Mouse (Mus musculus): ENCODE data around the gene Wdr90. TPM values are rescaled to one million over a fixed set of nuclear protein-coding genes. Genes with fewer than 3 reads are reported as not detected.

Gene Wdr90
- polyA plus RNA-seq, 1 experiment = 21.6 TPM

- DNase-seq = no peak
- Histone ChIP-seq H3K27me3 (ENCODE audit: control insufficient read depth, insufficient read depth, low read length) (no peaks in the 10 kb centered on the region), H3K4me3 (replicated peaks; ENCODE audit: insufficient read depth, low read depth, low read length) (no peak overlapping the region), H3K4me1 (ENCODE audit: control insufficient read depth, insufficient read depth, low read length) (peaks cover 12% of the 10 kb centered on the region), H3K27ac (ENCODE audit: insufficient read depth, low read length) (no peak overlapping the region)
- 59% methylated on average over 6 of the region's 6 CpGs for WGBS
- no peak for TF ChIP-seq POLR2A (IDR thresholded peaks at IDR 0.05; ENCODE audit: borderline replicate concordance, insufficient read depth, low read length)
These were observed 2.4 kb upstream of the Wdr90 start for GRCm38 (mm10) chr17:25863681-25864080.

DNA sequence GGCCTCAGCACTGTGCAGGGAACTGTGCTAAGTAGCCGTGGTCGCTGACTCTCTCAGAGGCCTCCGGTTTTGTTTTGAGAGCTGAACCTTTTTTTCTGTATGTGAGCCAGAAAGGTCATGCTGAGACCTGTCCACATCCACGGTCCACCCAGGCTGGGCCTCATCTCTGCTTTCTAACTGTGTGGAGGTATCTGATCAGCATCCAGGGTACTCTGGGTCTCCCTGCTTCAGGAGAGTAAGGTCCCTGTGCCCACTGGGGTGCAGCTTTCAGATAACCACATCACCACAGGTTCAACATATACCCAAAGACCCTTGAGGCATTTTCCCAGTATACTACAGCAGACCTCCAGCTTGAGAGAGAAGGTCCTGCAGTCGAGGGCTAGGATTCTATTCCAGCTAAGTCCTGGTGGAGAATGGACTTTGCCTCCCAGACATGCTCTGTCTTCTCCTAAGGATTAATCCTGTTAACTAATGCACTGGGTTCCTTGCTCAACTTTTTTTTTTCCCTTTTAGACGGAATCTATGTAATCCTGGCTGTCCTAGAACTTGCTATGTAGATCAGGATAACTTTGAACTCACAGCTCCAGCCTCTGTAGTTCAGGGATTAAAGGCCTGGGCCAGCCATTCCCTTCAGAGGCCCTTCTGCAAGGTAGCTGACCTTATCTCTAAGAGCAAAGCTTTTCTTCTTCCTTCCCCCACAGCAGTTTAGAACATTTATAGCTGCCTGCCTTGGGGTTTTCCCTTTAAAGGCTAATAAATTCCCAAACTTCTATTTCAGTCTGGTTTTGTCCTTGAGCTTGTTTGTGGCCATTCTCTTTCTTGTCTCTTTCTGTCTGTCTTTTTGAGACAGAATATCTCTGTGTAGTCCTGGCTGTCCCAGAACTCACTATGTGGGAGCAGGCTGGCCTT, 657 bp upstream of the Wdr90 start:
- peak overlapping the region; percentile 91 for H3K4me3 ChIP-seq (replicated peaks; ENCODE audit: insufficient read depth, low read depth, low read length)
- WGBS = 11% methylated on average over 6 of the region's 6 CpGs
- H3K4me1 ChIP-seq (ENCODE audit: control insufficient read depth, insufficient read depth, low read length) = peaks cover 12% of the 10 kb centered on the region
- DNase-seq = no peak
- peak overlapping the region; percentile 98 for H3K27ac ChIP-seq (ENCODE audit: insufficient read depth, low read length)
- H3K27me3 ChIP-seq (ENCODE audit: control insufficient read depth, insufficient read depth, low read length) = no peaks in the 10 kb centered on the region
- TF ChIP-seq POLR2A (IDR thresholded peaks at IDR 0.05; ENCODE audit: borderline replicate concordance, insufficient read depth, low read length) (no peak), CTCF (IDR thresholded peaks at IDR 0.05; ENCODE audit: borderline replicate concordance, insufficient read depth, low read depth, low read length) (no peak)

GRCm38 (mm10) chr17:25860229-25860628, 1.1 kb downstream of the Wdr90 start:
- Histone ChIP-seq H3K27ac (ENCODE audit: insufficient read depth, low read length) (no peak overlapping the region), H3K4me1 (ENCODE audit: control insufficient read depth, insufficient read depth, low read length) (peaks cover 7% of the 10 kb centered on the region), H3K27me3 (ENCODE audit: control insufficient read depth, insufficient read depth, low read length) (no peaks in the 10 kb centered on the region), H3K4me3 (replicated peaks; ENCODE audit: insufficient read depth, low read depth, low read length) (no peak overlapping the region)
- DNase-seq = no peak
- TF ChIP-seq CTCF (IDR thresholded peaks at IDR 0.05; ENCODE audit: borderline replicate concordance, insufficient read depth, low read depth, low read length) (no peak), POLR2A (IDR thresholded peaks at IDR 0.05; ENCODE audit: borderline replicate concordance, insufficient read depth, low read length) (no peak)
- 84% methylated on average over 6 of the region's 6 CpGs for WGBS

DNA sequence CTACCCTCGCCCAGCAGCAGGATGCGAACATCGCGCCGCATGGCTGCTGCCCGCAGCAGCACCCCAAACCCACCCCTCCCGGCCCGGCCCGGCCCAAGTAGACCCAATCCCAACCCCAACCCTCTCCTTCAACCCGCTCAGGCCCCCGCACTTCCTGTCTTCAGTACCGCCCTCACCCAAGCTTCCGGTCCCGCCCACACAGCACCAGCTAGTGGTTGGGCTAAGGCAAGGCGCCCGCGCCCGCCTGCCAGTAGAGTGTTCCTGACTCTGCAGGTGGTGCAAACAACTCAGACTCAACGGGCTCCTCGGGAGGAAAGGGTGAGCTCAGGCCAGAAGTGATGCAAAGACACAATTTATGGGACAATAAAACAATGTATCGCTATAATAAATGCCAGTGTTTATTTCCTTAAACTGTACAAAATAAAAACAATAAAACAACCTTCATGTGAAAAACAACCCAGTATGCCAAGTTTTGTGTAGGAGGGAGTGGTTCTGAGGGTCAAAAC, 16.9 kb downstream of the Wdr90 start, which contains the start of gene Rhot2:
TSS of gene Rhot2 (minus strand) at position 456 of the 506 bp plus-strand sequence.
- DNase-seq = peak; percentile 94 to 96
- Histone ChIP-seq H3K4me3 (replicated peaks; ENCODE audit: insufficient read depth, low read depth, low read length) (peak within 1 kb of the TSS; percentile 78), H3K27me3 (ENCODE audit: control insufficient read depth, insufficient read depth, low read length) (no peaks in the 10 kb centered on the region), H3K4me1 (ENCODE audit: control insufficient read depth, insufficient read depth, low read length) (peaks cover 12% of the 10 kb centered on the region), H3K27ac (ENCODE audit: insufficient read depth, low read length) (peak within 1 kb of the TSS; percentile 59)
- peak; percentile 27; the same call in 1 of the 2 replicates for TF ChIP-seq CTCF (IDR thresholded peaks at IDR 0.05; ENCODE audit: borderline replicate concordance, insufficient read depth, low read depth, low read length)
- TF ChIP-seq POLR2A (IDR thresholded peaks at IDR 0.05; ENCODE audit: borderline replicate concordance, insufficient read depth, low read length) = peak; percentile 77; the same call in 1 of the 2 replicates
- under 1% methylated on average over 21 of the region's 21 CpGs for WGBS

DNA sequence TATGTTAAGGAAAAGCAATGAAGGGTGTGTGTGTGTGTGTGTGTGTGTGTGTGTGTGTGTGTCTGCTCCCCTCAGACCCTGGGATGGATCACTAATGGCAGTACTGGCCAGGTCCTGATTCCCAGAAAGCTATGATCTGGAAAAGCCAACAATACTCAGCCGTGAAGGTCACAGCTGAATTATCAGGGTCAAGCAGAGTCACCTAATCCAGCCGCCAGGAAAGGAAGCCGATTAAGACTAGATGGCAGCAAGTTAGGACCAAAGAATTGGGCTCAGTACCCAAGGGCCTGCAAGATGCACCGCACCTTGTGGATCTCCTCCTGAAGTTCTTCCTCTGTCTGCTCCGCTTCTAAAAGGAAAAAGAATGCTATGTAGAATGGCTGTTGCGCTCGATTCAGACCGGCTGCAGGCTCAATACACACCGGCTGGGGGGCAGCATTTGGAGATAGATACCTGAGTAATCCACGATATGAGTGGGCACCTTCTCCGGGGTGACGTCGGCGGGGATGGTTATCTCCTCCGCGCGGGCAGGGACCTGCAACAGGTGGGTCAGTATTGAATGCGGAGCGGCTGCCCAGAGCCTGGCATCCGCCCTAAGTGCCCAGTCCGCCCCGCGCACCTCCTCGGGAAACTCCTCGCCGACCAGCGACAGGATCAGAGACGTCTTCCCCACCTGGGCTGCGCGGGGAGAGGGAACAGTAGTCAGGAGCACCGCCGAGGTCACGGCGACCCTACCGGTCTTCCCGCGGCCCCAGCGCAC, 17.5 kb downstream of the Wdr90 start:
- no peak for TF ChIP-seq POLR2A (IDR thresholded peaks at IDR 0.05; ENCODE audit: borderline replicate concordance, insufficient read depth, low read length)
- TF ChIP-seq CTCF (IDR thresholded peaks at IDR 0.05; ENCODE audit: borderline replicate concordance, insufficient read depth, low read depth, low read length) = no peak
- Histone ChIP-seq H3K4me1 (ENCODE audit: control insufficient read depth, insufficient read depth, low read length) (peaks cover 12% of the 10 kb centered on the region), H3K27ac (ENCODE audit: insufficient read depth, low read length) (peak overlapping the region; percentile 59), H3K27me3 (ENCODE audit: control insufficient read depth, insufficient read depth, low read length) (no peaks in the 10 kb centered on the region), H3K4me3 (replicated peaks; ENCODE audit: insufficient read depth, low read depth, low read length) (peak overlapping the region; percentile 78)
- WGBS = 2% methylated on average over 38 of the region's 38 CpGs
- DNase-seq = peak in 1 of 2 experiments; percentile 56

DNA sequence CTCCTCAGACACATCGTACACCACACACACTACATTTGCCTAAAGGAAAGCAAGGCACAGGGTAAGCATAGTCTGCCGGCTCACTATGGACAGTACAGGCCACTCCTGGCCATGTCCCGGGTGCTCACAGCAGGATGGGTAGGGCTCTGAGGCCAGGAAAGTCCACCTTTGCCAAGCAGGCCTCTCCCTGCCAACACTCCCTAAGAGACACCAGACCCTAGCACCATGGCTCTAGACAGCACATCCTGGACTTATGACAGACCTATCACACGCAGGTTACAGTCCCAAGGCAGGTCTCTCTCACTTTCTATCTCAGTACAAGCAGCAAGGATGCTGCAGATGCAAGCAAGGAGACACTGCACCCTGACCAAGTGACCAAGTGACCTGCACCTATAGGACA, 18.2 kb downstream of the Wdr90 start:
- DNase-seq = no peak
- no peak overlapping the region for H3K27ac ChIP-seq (ENCODE audit: insufficient read depth, low read length)
- H3K27me3 ChIP-seq (ENCODE audit: control insufficient read depth, insufficient read depth, low read length) = no peaks in the 10 kb centered on the region
- no peak for TF ChIP-seq POLR2A (IDR thresholded peaks at IDR 0.05; ENCODE audit: borderline replicate concordance, insufficient read depth, low read length)
- no peak for TF ChIP-seq CTCF (IDR thresholded peaks at IDR 0.05; ENCODE audit: borderline replicate concordance, insufficient read depth, low read depth, low read length)
- peak overlapping the region; percentile 78 for H3K4me3 ChIP-seq (replicated peaks; ENCODE audit: insufficient read depth, low read depth, low read length)
- 35% methylated on average over 4 of the region's 4 CpGs for WGBS
- H3K4me1 ChIP-seq (ENCODE audit: control insufficient read depth, insufficient read depth, low read length) = peaks cover 12% of the 10 kb centered on the region

DNA sequence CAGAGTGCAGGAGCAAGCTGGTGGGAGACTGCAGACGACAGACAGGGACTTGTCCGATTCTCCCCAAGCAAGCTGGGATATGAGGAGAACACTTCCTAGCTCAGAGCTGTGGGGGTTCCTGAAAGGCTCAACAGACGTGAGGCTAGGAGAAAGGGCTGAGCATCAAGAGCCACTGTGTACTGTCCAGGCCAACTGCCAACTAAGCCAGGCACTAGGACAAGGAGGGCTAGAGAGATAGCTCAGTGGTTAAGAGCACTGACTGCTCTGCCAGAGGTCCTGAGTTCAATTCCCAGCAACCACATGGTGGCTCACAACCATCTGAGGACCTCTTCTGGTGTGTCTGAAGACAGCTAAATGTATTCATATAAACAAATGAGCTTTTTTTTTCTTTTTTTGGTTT, 18.8 kb downstream of the Wdr90 start:
- no peak overlapping the region for H3K27ac ChIP-seq (ENCODE audit: insufficient read depth, low read length)
- H3K4me1 ChIP-seq (ENCODE audit: control insufficient read depth, insufficient read depth, low read length) = peaks cover 14% of the 10 kb centered on the region
- H3K27me3 ChIP-seq (ENCODE audit: control insufficient read depth, insufficient read depth, low read length) = no peaks in the 10 kb centered on the region
- 45% methylated on average over 3 of the region's 3 CpGs for WGBS
- DNase-seq = no peak
- H3K4me3 ChIP-seq (replicated peaks; ENCODE audit: insufficient read depth, low read depth, low read length) = no peak overlapping the region
- TF ChIP-seq POLR2A (IDR thresholded peaks at IDR 0.05; ENCODE audit: borderline replicate concordance, insufficient read depth, low read length) (no peak), CTCF (IDR thresholded peaks at IDR 0.05; ENCODE audit: borderline replicate concordance, insufficient read depth, low read depth, low read length) (no peak)
